Mouse (Mus musculus): ENCODE data around the gene Sesn1. TPM values are rescaled to one million over a fixed set of nuclear protein-coding genes. Genes with fewer than 3 reads are reported as not detected.

Gene Sesn1
- polyA plus RNA-seq, 1 experiment, result 26.3 TPM

- 94% methylated on average over 8 of the region's 8 CpGs for WGBS
- Histone ChIP-seq H3K4me3 (replicated peaks; ENCODE audit: control insufficient read depth, low read depth, low read length) (no peak overlapping the region), H3K4me1 (ENCODE audit: control insufficient read depth, insufficient read depth, low read length) (no peaks in the 10 kb centered on the region), H3K27ac (ENCODE audit: control insufficient read depth, insufficient read depth, low read depth, low read length, poor library complexity) (no peak overlapping the region)
- TF ChIP-seq POLR2A (IDR thresholded peaks at IDR 0.05; ENCODE audit: borderline replicate concordance, control insufficient read depth, low read depth, low read length) (no peak), CTCF (IDR thresholded peaks at IDR 0.05; ENCODE audit: control insufficient read depth, insufficient read depth, low read length) (no peak)
These were observed 6.3 kb upstream of the Sesn1 start for GRCm38 (mm10) chr10:41803467-41803866.

- WGBS, result 87% methylated on average over 3 of the region's 3 CpGs
- TF ChIP-seq POLR2A (IDR thresholded peaks at IDR 0.05; ENCODE audit: borderline replicate concordance, control insufficient read depth, low read depth, low read length), result no peak
- no peak for TF ChIP-seq CTCF (IDR thresholded peaks at IDR 0.05; ENCODE audit: control insufficient read depth, insufficient read depth, low read length)
- H3K4me1 ChIP-seq (ENCODE audit: control insufficient read depth, insufficient read depth, low read length), result no peaks in the 10 kb centered on the region
- no peak overlapping the region for H3K4me3 ChIP-seq (replicated peaks; ENCODE audit: control insufficient read depth, low read depth, low read length)
- H3K27ac ChIP-seq (ENCODE audit: control insufficient read depth, insufficient read depth, low read depth, low read length, poor library complexity), result no peak overlapping the region
These were observed 5.0 kb upstream of the Sesn1 start for GRCm38 (mm10) chr10:41804711-41805110.

- TF ChIP-seq POLR2A (IDR thresholded peaks at IDR 0.05; ENCODE audit: borderline replicate concordance, control insufficient read depth, low read depth, low read length) (no peak), CTCF (IDR thresholded peaks at IDR 0.05; ENCODE audit: control insufficient read depth, insufficient read depth, low read length) (no peak)
- no peak overlapping the region for H3K4me3 ChIP-seq (replicated peaks; ENCODE audit: control insufficient read depth, low read depth, low read length)
- 87% methylated on average over 2 of the region's 2 CpGs for WGBS
- no peaks in the 10 kb centered on the region for H3K4me1 ChIP-seq (ENCODE audit: control insufficient read depth, insufficient read depth, low read length)
- H3K27ac ChIP-seq (ENCODE audit: control insufficient read depth, insufficient read depth, low read depth, low read length, poor library complexity), result no peak overlapping the region
These were observed 3.9 kb upstream of the Sesn1 start for GRCm38 (mm10) chr10:41805729-41806355.

- H3K4me3 ChIP-seq (replicated peaks; ENCODE audit: control insufficient read depth, low read depth, low read length), result peak overlapping the region; percentile 89
- no peak for TF ChIP-seq POLR2A (IDR thresholded peaks at IDR 0.05; ENCODE audit: borderline replicate concordance, control insufficient read depth, low read depth, low read length)
- TF ChIP-seq CTCF (IDR thresholded peaks at IDR 0.05; ENCODE audit: control insufficient read depth, insufficient read depth, low read length), result no peak
- 4% methylated on average over 25 of the region's 25 CpGs for WGBS
- peaks cover 2% of the 10 kb centered on the region for H3K4me1 ChIP-seq (ENCODE audit: control insufficient read depth, insufficient read depth, low read length)
- peak overlapping the region; percentile 89 for H3K27ac ChIP-seq (ENCODE audit: control insufficient read depth, insufficient read depth, low read depth, low read length, poor library complexity)
These were observed 510 bp upstream of the Sesn1 start for GRCm38 (mm10) chr10:41809080-41809770.

- peak overlapping the region; percentile 89 for H3K27ac ChIP-seq (ENCODE audit: control insufficient read depth, insufficient read depth, low read depth, low read length, poor library complexity)
These were observed 1.1 kb downstream of the Sesn1 start for GRCm38 (mm10) chr10:41810564-41811455.

GRCm38 (mm10) chr10:41812566-41812965 is 2.8 kb downstream of the Sesn1 start:
- TF ChIP-seq CTCF (IDR thresholded peaks at IDR 0.05; ENCODE audit: control insufficient read depth, insufficient read depth, low read length), result no peak
- 46% methylated on average over 6 of the region's 6 CpGs for WGBS
- Histone ChIP-seq H3K4me1 (ENCODE audit: control insufficient read depth, insufficient read depth, low read length) (peaks cover 4% of the 10 kb centered on the region), H3K4me3 (replicated peaks; ENCODE audit: control insufficient read depth, low read depth, low read length) (no peak overlapping the region), H3K27ac (ENCODE audit: control insufficient read depth, insufficient read depth, low read depth, low read length, poor library complexity) (no peak overlapping the region)

More at GRCm38 (mm10) chr10:41810564-41811455, 1.1 kb downstream of the Sesn1 start:
- WGBS, result under 1% methylated on average over 36 of the region's 36 CpGs
- Histone ChIP-seq H3K4me1 (ENCODE audit: control insufficient read depth, insufficient read depth, low read length) (peaks cover 4% of the 10 kb centered on the region), H3K4me3 (replicated peaks; ENCODE audit: control insufficient read depth, low read depth, low read length) (peak overlapping the region; percentile 89)
- no peak for TF ChIP-seq CTCF (IDR thresholded peaks at IDR 0.05; ENCODE audit: control insufficient read depth, insufficient read depth, low read length)
- TF ChIP-seq POLR2A (IDR thresholded peaks at IDR 0.05; ENCODE audit: borderline replicate concordance, control insufficient read depth, low read depth, low read length), result no peak

GRCm38 (mm10) chr10:41814305-41814853 is 4.6 kb downstream of the Sesn1 start:
- Histone ChIP-seq H3K4me3 (replicated peaks; ENCODE audit: control insufficient read depth, low read depth, low read length) (no peak overlapping the region), H3K4me1 (ENCODE audit: control insufficient read depth, insufficient read depth, low read length) (peaks cover 4% of the 10 kb centered on the region), H3K27ac (ENCODE audit: control insufficient read depth, insufficient read depth, low read depth, low read length, poor library complexity) (no peak overlapping the region)
- no peak for TF ChIP-seq CTCF (IDR thresholded peaks at IDR 0.05; ENCODE audit: control insufficient read depth, insufficient read depth, low read length)
- TF ChIP-seq POLR2A (IDR thresholded peaks at IDR 0.05; ENCODE audit: borderline replicate concordance, control insufficient read depth, low read depth, low read length), result no peak
- 61% methylated on average over 6 of the region's 6 CpGs for WGBS

GRCm38 (mm10) chr10:41816516-41816915 is 6.8 kb downstream of the Sesn1 start:
- Histone ChIP-seq H3K4me3 (replicated peaks; ENCODE audit: control insufficient read depth, low read depth, low read length) (no peak overlapping the region), H3K4me1 (ENCODE audit: control insufficient read depth, insufficient read depth, low read length) (peaks cover 4% of the 10 kb centered on the region), H3K27ac (ENCODE audit: control insufficient read depth, insufficient read depth, low read depth, low read length, poor library complexity) (no peak overlapping the region)
- WGBS, result 59% methylated on average over 5 of the region's 5 CpGs
- TF ChIP-seq POLR2A (IDR thresholded peaks at IDR 0.05; ENCODE audit: borderline replicate concordance, control insufficient read depth, low read depth, low read length) (no peak), CTCF (IDR thresholded peaks at IDR 0.05; ENCODE audit: control insufficient read depth, insufficient read depth, low read length) (no peak)
